Mouse (Mus musculus) C2C12 (cell line): ENCODE results near the gene Klf8.

Experiments
- CTCF ChIP-seq: IDR thresholded peaks from one replicate; pipeline ENCODE4 v1.5.1; 2011; ENCODE audit not compliant: control insufficient read depth, insufficient read depth, insufficient read length
- MAX ChIP-seq: IDR thresholded peaks from one replicate; pipeline ENCODE4 v1.6.1; 2011; ENCODE audit warnings: mild to moderate bottlenecking, control low read depth
- MYOD1 ChIP-seq: IDR thresholded peaks from one replicate; pipeline ENCODE4 v1.6.1; 2011; ENCODE audit warnings: low read depth; ENCODE audit not compliant: control insufficient read depth, insufficient read length
- MYOG ChIP-seq: IDR thresholded peaks from one replicate; pipeline ENCODE4 v1.6.1; 2011; ENCODE audit not compliant: control insufficient read depth, insufficient read length; ENCODE audit errors: extremely low read depth
- USF1 ChIP-seq: IDR thresholded peaks from one replicate; pipeline ENCODE4 v1.6.1; 2011; ENCODE audit warnings: low read depth, mild to moderate bottlenecking, control low read depth, moderate library complexity

DNA sequence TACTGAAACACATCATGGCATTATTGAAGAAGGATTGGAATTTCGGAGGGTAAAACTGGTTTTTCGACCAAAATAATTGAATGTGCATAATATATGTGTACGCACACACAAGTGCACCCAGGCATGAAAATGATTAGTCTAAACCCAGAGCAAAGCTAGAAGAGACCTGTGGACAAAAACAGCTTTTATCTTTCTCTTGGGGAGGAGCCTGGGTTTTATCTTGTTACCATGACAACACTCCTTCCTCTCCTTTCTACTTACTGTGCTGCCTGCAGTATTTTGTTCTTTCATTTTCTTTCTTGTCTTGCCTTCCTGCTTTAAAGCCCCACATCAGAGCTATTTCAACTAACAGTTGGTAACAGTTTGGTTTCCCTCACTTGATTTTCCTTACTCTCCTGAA lies 137.8 kb downstream of the Klf8 start:
- TF ChIP-seq CTCF: no peak
- no peak for TF ChIP-seq MYOG
- no peak for TF ChIP-seq MAX
- no peak for TF ChIP-seq USF1
- TF ChIP-seq MYOD1: no peak
